Mouse (Mus musculus): ENCODE measurements around the gene Dhcr24. TPM values are rescaled to one million over a fixed set of nuclear protein-coding genes. Genes with fewer than 3 reads are reported as not detected.

Gene Dhcr24
- polyA plus RNA-seq, 1 experiment from 2014 or later: 11.0 TPM

DNA sequence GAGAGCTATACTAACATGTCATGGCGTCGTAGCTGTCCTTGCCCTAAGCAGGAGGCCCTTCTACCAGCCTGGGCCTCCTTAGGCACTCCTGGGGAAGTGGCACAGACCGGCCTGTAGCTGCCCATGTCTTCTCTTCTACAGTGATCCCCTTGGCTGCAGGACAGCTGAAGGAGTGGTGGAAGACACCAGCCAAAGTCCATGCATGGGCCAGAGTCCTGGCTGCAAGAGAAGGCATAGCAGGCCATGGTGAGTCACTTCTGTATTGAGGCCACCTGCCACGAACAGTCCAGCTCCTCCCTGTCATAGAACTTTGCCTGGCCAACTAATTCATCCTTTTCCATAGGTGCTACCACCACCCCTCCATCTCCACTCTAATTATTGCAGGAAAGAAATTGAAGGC lies 58.1 kb downstream of the Dhcr24 start:
- no peak for DNase-seq (ENCODE audit: low spot score)
- 87% methylated on average over 4 of the region's 4 CpGs for WGBS
- Histone ChIP-seq H3K4me1 (peaks cover 25% of the 10 kb centered on the region), H3K36me3 (no peaks in the 10 kb centered on the region), H3K4me3 (no peak overlapping the region), H3K27me3 (ENCODE audit: low read depth, poor library complexity, severe bottlenecking) (peaks cover 66% of the 10 kb centered on the region), H3K27ac (replicated peaks) (no peak overlapping the region), H3K9me3 (replicated peaks) (no peaks in the 10 kb centered on the region)

GRCm38 (mm10) chr4:106621428-106621827 lies 60.6 kb downstream of the Dhcr24 start:
- no peaks in the 10 kb centered on the region for H3K9me3 ChIP-seq (replicated peaks)
- WGBS: 86% methylated on average over 3 of the region's 3 CpGs
- no peak for DNase-seq (ENCODE audit: low spot score)
- H3K27me3 ChIP-seq (ENCODE audit: low read depth, poor library complexity, severe bottlenecking): peaks cover 77% of the 10 kb centered on the region
- H3K4me3 ChIP-seq: no peak overlapping the region
- H3K36me3 ChIP-seq: no peaks in the 10 kb centered on the region
- H3K27ac ChIP-seq (replicated peaks): no peak overlapping the region
- peaks cover 22% of the 10 kb centered on the region for H3K4me1 ChIP-seq

DNA sequence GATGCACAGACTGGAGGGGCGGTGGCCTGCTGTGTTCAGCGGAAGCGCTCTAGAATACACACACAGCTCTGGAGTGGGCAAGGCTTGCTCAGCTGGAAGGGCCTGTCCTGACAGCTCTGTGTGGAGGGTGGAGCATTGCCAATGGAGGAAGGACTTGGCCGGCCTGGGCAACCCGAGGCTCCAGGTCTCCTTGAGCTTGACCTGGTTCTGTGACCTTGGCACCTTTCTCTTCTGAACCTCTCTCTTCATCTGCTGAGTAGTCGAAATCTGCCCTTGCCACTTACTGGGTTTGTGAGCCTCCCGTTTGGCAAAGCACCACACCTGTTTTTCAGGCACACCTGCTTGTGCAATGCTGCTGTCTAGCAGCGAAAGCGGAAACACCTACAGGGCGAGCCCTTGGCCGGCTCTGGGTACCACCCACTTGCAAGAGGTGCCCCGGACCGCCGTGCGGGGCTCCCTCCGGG lies 61.2 kb downstream of the Dhcr24 start, which contains the start of gene Ttc22:
TSS of gene Ttc22 (plus strand) at position 403 of the 464 bp plus-strand sequence.
- no peak for DNase-seq (ENCODE audit: low spot score)
- Histone ChIP-seq H3K36me3 (no peaks in the 10 kb centered on the region), H3K4me1 (peaks cover 16% of the 10 kb centered on the region), H3K27me3 (ENCODE audit: low read depth, poor library complexity, severe bottlenecking) (peaks cover 72% of the 10 kb centered on the region), H3K4me3 (no peak within 1 kb of the TSS), H3K9me3 (replicated peaks) (no peaks in the 10 kb centered on the region), H3K27ac (replicated peaks) (no peak within 1 kb of the TSS)
- 30% methylated on average over 16 of the region's 16 CpGs for WGBS

- H3K9me3 ChIP-seq (replicated peaks): no peaks in the 10 kb centered on the region
- no peak for DNase-seq (ENCODE audit: low spot score)
- WGBS: 36% methylated on average over 28 of the region's 28 CpGs
- H3K36me3 ChIP-seq: no peaks in the 10 kb centered on the region
- H3K4me1 ChIP-seq: peaks cover 10% of the 10 kb centered on the region
- H3K27me3 ChIP-seq (ENCODE audit: low read depth, poor library complexity, severe bottlenecking): peaks cover 71% of the 10 kb centered on the region
- no peak overlapping the region for H3K27ac ChIP-seq (replicated peaks)
- H3K4me3 ChIP-seq: no peak overlapping the region
Measured at GRCm38 (mm10) chr4:106622712-106623111, 61.9 kb downstream of the Dhcr24 start.

DNA sequence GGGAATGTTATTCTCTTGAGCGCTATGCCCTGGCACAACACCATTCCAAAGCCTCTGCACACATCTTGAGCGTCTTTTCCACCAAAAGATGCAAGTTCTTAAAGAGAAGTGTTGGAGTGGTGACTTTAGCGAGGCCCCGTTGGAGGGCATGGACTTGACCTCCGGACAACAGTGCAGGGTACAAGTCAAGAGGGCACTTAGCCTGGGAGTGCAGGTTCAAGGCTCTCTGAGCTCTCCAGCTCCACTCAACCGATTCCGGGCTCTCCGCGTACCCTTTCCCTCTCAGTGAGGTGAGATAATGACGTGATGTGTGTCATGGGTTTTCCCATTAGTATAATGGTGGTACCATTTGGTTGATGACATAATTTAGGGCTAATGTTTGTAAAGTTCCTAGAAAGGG lies 63.4 kb downstream of the Dhcr24 start:
- Histone ChIP-seq H3K36me3 (no peaks in the 10 kb centered on the region), H3K9me3 (replicated peaks) (no peaks in the 10 kb centered on the region), H3K27me3 (ENCODE audit: low read depth, poor library complexity, severe bottlenecking) (peaks cover 66% of the 10 kb centered on the region), H3K4me1 (peaks cover 8% of the 10 kb centered on the region; the same call in 1 of the 2 replicates), H3K27ac (replicated peaks) (no peak overlapping the region), H3K4me3 (no peak overlapping the region)
- WGBS: 90% methylated on average over 10 of the region's 10 CpGs
- no peak for DNase-seq (ENCODE audit: low spot score)

DNA sequence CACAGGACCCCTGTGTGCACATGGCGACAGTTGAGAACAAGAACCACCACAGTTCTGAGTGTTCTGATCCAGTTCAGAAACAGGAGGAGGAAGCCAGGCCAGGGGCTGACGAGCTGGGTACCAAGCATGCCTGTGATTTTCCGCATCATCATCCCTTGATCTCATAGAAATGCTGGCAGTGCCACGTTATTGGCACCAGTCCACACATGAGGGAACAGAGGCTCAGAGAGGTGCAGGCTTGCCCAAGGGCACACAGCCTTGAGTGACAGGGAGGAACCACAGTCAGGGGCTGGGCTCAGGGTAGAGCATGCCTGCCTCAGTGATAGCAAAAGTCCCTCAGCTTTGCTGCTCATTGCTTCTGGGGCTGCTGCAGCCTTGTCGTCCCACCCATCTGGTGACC lies 67.0 kb downstream of the Dhcr24 start:
- Histone ChIP-seq H3K4me3 (no peak overlapping the region), H3K27ac (replicated peaks) (no peak overlapping the region), H3K27me3 (ENCODE audit: low read depth, poor library complexity, severe bottlenecking) (peaks cover 49% of the 10 kb centered on the region), H3K9me3 (replicated peaks) (no peaks in the 10 kb centered on the region), H3K36me3 (no peaks in the 10 kb centered on the region), H3K4me1 (peaks cover 13% of the 10 kb centered on the region)
- WGBS: 88% methylated on average over 5 of the region's 5 CpGs
- no peak for DNase-seq (ENCODE audit: low spot score)

DNA sequence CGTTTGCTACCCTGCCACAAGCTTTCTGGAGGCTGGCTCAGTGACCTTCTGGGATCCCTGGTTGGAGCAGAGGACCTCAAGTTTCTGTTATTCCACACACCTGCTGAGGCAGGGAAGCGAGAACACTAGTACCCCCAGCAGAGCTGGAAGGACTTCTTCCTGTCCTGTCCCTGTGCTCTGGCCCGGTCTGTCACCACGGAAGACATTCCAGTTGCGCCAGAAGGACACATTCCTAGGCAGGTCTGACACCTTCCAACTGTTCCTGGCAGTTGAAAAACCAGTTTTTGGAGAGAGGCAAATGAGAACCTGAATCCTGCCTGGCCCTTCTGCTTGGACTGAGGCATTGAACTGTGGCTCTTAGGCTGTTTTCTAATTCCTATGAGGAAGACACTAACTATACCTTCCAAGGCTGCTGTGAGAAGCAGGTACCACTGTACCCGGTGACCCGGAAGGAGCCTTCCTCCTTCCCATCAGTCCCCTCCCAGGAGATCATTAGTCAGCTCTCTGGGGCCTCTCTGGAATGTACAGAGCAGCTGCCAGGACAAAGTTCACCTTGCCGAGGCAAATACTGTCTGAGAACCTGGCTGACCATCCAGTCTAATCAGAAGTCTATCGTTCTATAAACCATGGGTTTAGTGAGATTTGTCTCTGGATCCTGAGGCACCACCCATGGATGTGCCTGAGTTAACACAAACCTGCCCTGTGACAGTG lies 68.0 kb downstream of the Dhcr24 start:
- Histone ChIP-seq H3K27me3 (ENCODE audit: low read depth, poor library complexity, severe bottlenecking) (peaks cover 39% of the 10 kb centered on the region), H3K27ac (replicated peaks) (no peak overlapping the region), H3K4me1 (peaks cover 19% of the 10 kb centered on the region), H3K4me3 (no peak overlapping the region), H3K9me3 (replicated peaks) (no peaks in the 10 kb centered on the region), H3K36me3 (no peaks in the 10 kb centered on the region)
- DNase-seq (ENCODE audit: low spot score): no peak
- WGBS: 64% methylated on average over 9 of the region's 9 CpGs

GRCm38 (mm10) chr4:106629374-106629773 lies 68.5 kb downstream of the Dhcr24 start:
- 81% methylated on average over 5 of the region's 5 CpGs for WGBS
- H3K4me3 ChIP-seq: no peak overlapping the region
- no peak for DNase-seq (ENCODE audit: low spot score)
- H3K27ac ChIP-seq (replicated peaks): no peak overlapping the region
- H3K4me1 ChIP-seq: peaks cover 25% of the 10 kb centered on the region
- H3K27me3 ChIP-seq (ENCODE audit: low read depth, poor library complexity, severe bottlenecking): peaks cover 33% of the 10 kb centered on the region
- no peaks in the 10 kb centered on the region for H3K9me3 ChIP-seq (replicated peaks)
- H3K36me3 ChIP-seq: no peaks in the 10 kb centered on the region

DNA sequence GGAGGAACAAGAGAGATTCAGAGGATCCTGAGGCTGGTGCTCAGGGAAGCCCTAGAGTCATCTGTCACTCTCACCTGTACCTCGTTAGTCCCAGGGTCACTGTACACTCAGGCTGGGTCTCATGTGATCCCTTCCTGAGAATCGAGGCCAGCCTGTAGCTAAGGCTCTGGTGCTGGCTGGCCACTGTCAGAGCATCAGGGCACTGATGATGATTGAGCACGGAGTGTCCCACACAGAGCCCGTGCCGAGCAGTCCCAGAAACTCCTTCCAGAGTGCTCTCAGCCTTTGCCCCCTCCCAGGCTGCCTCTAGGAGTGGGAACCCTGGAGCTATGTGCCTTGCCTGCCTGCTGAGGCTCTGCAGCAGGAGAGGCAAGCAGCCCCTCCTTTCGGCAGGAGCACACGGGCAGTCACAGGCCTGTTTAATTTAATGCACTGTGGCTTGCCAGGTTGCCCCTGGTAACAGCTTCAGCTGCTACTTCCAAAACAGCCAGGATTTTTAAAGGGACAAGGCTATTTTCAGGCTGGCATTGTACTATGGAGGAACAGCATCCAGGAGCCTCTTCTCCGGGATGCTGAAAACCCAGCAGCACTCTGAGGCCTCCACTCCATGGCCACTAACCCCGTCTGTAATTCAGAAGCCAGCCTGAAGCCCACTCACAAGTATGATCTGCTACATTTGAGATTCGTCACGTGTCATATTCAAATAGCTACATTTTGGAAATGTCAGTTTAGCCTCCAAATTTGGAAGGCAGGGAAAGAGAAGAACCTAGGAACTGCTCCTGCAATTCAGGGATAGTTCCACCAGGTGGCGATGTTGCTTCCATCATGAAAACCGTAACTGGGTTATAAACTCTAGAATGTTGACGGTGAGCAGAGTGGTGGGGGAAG lies 69.7 kb downstream of the Dhcr24 start:
- peaks cover 24% of the 10 kb centered on the region for H3K4me1 ChIP-seq
- no peaks in the 10 kb centered on the region for H3K36me3 ChIP-seq
- 38% methylated on average over 14 of the region's 14 CpGs for WGBS
- peak overlapping the region; percentile 33; the same call in 1 of the 2 replicates for H3K27ac ChIP-seq (replicated peaks)
- H3K27me3 ChIP-seq (ENCODE audit: low read depth, poor library complexity, severe bottlenecking): peaks cover 21% of the 10 kb centered on the region
- no peaks in the 10 kb centered on the region for H3K9me3 ChIP-seq (replicated peaks)
- peak; percentile 64 for DNase-seq (ENCODE audit: low spot score)
- no peak overlapping the region for H3K4me3 ChIP-seq

- peaks cover 22% of the 10 kb centered on the region for H3K4me1 ChIP-seq
- H3K4me3 ChIP-seq: no peak overlapping the region
- no peak for DNase-seq (ENCODE audit: low spot score)
- 50% methylated on average over 1 of the region's 3 CpGs for WGBS
- no peaks in the 10 kb centered on the region for H3K36me3 ChIP-seq
- no peaks in the 10 kb centered on the region for H3K9me3 ChIP-seq (replicated peaks)
- H3K27me3 ChIP-seq (ENCODE audit: low read depth, poor library complexity, severe bottlenecking): peaks cover 9% of the 10 kb centered on the region; the same call in 1 of the 2 replicates
- H3K27ac ChIP-seq (replicated peaks): no peak overlapping the region
Measured at GRCm38 (mm10) chr4:106632313-106632712, 71.5 kb downstream of the Dhcr24 start.

DNA sequence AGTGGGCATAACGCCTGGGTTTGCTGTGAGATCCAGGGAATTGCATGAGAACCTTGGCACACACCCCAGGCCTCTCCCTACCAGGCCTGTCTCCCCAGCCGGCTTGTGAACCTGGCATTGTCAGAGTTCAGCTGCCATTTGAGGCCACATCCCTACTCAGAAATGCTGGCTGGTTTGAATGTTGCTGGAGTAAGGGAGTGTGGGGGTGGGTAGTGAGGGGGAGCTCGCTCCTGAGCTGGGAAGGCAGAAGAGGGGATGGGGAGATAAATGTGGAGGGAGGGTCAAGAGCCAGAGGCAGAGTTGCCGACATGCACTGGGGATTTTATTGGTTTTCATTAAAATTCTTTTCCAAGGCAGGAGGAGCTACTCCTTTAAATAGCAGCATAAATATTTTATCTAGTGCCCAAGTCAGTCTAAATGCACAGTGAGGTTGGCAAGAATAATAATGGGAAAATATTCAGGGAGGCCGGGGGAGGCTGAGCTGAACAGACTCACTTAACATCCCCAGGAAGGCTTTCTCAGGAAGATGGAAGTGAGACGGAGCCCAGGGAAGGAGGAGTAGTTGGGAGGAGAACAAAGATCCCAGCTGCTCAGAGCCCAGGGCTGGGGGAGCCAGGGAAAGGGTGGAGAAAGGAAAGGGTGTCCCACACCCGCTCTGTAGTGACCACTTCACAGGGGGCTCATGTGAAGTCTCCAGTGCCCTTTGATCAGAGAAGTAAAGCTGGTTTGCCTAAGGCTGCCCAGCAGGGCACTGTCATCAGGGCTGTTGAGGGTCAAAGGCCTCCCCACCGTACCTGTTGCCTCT lies 72.6 kb downstream of the Dhcr24 start:
- Histone ChIP-seq H3K4me1 (peaks cover 22% of the 10 kb centered on the region), H3K27me3 (ENCODE audit: low read depth, poor library complexity, severe bottlenecking) (peaks cover 6% of the 10 kb centered on the region; the same call in 1 of the 2 replicates), H3K4me3 (no peak overlapping the region), H3K9me3 (replicated peaks) (no peaks in the 10 kb centered on the region), H3K36me3 (no peaks in the 10 kb centered on the region), H3K27ac (replicated peaks) (0 out of 2 replicates have a peak overlapping the region, but pooled peaks have one; percentile 49)
- 48% methylated on average over 8 of the region's 8 CpGs for WGBS
- no peak for DNase-seq (ENCODE audit: low spot score)

GRCm38 (mm10) chr4:106634086-106634479 lies 73.2 kb downstream of the Dhcr24 start:
- Histone ChIP-seq H3K4me3 (no peak overlapping the region), H3K27me3 (ENCODE audit: low read depth, poor library complexity, severe bottlenecking) (peaks cover 3% of the 10 kb centered on the region; the same call in 1 of the 2 replicates), H3K36me3 (no peaks in the 10 kb centered on the region), H3K27ac (replicated peaks) (0 out of 2 replicates have a peak overlapping the region, but pooled peaks have one; percentile 49), H3K9me3 (replicated peaks) (0 out of 2 replicates have a peak, but pooled peaks cover 3% of the 10 kb centered on the region), H3K4me1 (peaks cover 22% of the 10 kb centered on the region)
- no peak for DNase-seq (ENCODE audit: low spot score)
- 52% methylated on average over 9 of the region's 9 CpGs for WGBS
